Mouse (Mus musculus) heart, postnatal 10 days (tissue): ENCODE data around the gene Bin2. TPM values are rescaled to one million over a fixed set of nuclear protein-coding genes. Genes with fewer than 3 reads are reported as not detected.
A peak's percentile ranks its signal among the peaks of the same experiment; 100 is the strongest.

Experiments
- DNase-seq, 2 experiments: peaks; one replicate each; pipeline ENCODE4 v3.0.0; 2021
- intact Hi-C: fragments of 180-260 bp; cut with DNase I; formaldehyde crosslinking; loops from one replicate; pipeline ENCODE4 v1.15.1; 2025
- total RNA-seq, 2 experiments: library from RNA; stranded (reverse); gene quantifications; 2 replicates each; pipeline ENCODE4 v1.2.3; 2021

The Bin2 gene
- 1 to 10 TPM; 1.4 to 2.2 TPM for total RNA-seq

DNA sequence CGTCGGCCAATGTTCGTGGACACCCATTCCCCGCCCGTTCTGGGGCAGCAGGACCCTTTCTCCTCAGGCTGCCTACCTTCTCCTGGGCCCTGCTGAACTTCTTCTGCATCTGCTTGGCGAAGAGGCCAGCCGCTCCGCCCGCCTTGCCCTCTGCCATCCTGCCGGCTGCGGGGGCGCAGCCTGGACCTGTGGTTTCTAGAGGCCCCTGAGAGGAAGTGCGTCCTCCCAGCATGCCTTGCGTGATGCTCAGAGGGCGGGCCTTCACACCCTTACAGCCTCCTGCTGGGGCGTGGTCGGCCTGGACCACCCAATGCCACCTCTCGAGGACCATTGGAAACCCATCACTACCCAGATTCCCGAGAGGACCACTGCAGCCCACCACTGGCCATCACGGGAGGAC, at the start of gene Bin2:
Gene Bin2 (minus strand): TSS at position 217 of the 400 bp plus-strand sequence.
- intact Hi-C loops: no loop called here
- peak in 1 of 2 experiments; percentile 45 for DNase-seq

DNA sequence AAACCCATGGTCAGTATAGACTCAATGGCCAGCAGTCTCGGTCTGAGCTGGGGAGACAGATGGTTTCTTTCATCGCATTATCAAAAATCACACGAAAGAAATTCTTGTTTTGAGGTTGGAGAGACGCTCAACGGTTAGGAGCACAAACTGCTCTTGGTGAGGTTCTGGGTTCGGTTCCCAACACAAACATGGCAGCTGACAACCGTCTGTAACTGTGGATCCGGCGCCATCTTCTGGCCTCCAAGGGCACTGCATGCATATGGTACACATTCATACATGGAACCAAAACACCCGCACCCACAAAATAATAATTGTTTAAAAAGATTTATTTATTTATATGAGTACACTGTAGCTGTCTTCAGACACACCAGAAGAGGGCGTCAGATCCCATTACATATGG, 49.2 kb upstream of the Bin2 start:
- no peak for DNase-seq
- intact Hi-C loops: no loop called here

DNA sequence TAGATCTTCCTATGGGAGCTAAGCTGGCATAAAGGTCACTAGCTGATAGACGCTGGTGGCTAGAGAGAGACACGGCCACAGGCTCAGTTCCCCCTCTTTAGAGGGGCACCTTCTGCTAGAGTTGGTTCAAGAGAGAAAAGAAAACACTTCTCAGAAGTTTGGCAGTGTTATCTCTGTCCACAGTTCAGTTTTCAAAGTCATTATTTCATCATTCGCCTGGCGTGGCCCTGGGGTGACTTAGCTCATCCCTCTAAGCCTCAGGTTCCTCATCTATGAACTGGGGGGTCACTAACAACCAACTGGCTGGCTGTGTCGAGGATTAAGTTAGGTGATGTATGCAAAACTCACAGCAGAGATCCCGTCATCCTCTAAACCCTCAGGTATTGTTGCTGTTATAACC, 48.6 kb upstream of the Bin2 start:
- no peak for DNase-seq
- intact Hi-C loops: no loop called here

DNA sequence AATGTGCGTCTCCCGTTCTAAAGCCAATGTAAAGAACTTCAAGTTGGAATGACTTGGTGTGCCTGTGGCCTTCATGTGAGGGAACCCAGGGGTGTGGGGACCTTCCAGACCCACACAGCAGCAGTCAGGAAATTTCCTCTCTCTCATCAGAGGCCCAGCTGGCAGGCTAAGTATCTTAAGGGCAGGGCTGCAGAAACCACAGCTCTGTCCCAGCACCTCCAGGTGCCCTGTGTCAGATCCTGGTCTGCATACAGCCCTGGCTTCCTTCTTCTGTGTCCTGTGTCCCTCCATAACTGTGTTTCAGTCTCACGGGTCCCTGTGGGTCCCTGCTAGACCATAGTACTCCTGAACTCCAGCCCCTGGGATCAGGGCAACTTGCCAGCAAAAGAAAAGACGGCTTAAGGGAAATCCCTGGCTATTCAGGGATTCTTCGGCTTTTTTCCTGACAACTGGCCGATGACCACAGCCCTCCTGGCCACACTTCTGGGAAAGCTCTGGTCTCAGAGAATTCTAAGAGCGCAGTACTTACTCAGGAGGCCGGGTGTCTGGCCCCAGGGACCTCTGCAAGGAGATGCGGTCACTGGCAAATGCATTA, 46.1 kb upstream of the Bin2 start:
- intact Hi-C loops: no loop called here
- peak in 1 of 2 experiments; percentile 46 for DNase-seq

DNA sequence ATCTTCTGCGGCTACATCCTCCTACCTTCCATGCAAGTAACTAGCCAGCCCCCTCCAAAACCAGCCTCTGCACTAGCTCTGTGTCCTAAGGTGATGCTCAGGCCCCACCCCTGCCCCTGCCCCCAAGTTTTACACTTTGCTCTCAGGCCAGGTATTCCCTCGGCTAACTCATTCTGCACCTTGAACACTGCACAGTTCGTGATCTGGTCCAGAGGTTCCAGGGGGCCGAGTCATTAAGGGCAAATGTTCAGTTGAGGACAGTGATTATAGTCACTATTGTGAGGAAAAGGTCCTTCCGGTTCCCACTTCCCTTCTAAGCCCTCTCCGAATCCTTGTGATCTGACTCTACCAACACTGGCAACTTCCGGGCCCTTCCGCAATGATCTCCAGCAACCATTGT, 45.1 kb upstream of the Bin2 start:
- DNase-seq: no peak
- intact Hi-C loops: no loop called here

DNA sequence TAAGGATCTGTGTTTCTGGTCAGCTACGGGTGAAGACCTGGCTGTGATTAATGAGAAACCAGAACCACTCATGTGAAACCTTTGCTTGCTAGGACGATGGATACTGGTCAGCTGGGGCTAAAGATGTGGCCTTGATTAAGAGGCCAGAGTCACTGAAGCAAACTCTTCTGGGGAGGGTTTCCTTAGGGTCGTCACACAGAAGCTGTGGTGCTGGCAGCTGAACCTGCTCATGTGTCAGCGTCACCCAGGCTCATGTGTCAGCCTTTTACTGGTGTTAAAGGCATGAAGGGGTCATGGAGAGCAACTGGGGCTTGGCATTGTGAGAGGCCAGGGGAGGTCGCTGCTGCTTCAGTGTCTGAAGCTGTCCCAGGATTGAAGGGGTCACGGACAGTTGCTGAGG, 41.5 kb upstream of the Bin2 start:
- intact Hi-C loops: no loop called here
- no peak for DNase-seq

DNA sequence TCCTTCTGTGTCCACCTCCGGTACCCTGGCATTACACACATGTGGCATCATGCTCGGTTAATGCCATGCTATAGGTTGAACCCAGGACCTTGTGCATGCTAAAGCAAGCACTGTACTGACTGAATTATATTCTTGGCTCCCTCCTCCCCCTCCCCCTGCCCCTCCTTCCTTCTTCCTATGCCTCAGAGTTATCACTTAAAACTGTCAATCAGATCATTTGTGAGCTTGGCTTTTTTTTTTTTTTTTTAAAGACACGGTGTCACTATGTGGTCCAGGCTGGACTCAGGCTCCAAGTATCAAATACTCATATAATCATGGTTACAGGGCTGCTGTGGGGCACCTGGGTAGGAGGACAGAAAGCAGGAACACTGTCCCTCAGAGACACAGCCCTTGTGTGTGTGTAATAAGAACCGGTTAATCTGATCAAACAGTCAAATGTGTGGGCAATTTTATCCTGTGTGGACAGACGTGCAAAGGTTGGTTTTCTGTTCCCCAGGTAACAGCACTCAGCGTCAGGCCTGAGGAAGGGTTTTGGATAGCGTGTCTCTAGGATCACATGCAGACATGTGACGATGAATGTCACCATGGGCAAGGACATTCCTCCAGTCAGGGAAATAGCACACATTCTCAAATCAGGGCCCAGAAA, 39.2 kb upstream of the Bin2 start:
- no peak for DNase-seq
- intact Hi-C loops: no loop called here

DNA sequence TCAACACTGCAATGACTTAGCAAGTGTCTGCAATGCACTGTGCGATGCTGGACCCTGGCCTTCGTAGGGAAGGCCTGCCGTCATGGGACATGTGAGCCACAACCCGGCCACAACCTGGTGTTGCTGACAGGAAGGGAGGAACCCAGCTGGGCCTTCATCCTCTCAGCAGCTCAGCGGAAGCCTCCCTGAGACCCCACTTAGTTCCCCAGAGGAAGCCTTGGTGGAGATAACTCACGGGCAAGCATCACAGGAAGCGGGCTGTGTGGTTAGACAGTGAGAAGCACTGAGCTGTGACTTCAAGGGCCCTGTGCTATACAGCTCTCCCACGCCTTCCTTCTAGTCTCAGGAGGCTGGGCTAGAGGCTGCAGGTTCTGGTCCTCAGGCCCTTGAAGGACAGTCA, 36.9 kb upstream of the Bin2 start:
- DNase-seq: peak in 1 of 2 experiments; percentile 36
- intact Hi-C loops: no loop called here

DNA sequence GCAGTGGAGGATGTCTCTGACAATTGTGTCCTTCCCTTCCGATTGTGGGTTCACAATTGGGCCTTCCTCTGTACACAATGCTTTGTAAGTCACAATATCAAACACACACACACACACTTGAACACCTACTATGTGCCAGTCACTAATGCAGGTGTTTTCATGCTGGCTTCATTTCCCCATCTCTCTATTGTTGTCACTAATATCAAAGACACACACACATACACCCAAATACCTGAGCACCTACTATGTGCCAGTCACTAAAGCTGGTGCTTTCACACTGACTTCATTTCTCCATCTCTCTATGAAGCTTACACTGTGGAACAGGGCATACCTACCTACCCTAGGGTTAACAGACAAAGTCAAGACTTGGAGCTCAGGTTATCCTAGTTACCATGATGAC, 36.0 kb upstream of the Bin2 start:
- intact Hi-C loops: no loop called here

DNA sequence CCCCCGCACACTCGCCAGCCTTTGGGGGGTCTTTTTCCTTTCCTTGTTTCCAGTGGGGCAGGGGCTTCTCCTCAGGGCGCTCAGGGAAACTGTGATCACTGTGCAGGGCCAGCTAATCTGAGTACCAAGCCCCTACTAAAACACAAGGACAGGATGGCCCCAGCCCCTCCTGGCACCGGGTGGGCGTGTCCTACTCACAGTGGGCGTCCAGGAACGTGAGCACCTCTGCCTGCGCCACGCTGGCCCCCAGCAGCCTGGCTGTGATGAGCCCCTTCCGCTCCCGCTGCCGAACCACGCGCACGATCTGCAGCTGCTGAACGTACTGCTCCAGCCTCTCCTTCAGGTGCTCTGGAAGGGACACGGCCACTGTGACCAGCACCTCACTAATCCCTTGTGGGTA, 34.6 kb upstream of the Bin2 start:
- intact Hi-C loops: no loop called here
- no peak for DNase-seq

More for the DNA sequence above, 36.0 kb upstream of the Bin2 start:
- no peak for DNase-seq

DNA sequence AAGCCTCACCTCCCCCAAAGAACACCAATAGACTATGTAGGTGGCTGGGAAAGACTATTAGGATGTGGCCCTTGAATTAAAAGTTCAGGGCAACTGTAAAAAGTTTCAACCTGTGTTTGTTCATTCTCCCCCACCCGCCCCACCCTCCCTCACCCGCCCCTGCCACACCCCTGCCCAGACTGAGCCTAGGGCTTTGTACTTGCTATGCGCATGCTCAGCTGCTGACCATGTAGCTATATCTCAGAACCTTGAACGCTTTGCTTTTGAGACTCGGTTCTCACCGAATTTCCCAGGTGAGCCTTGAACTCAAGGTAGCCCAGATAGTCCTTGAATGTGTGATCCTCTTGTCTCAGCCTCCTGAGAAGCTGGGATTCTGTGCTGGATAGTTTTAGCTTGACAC, 32.5 kb upstream of the Bin2 start:
- intact Hi-C loops: no loop called here
- no peak for DNase-seq

DNA sequence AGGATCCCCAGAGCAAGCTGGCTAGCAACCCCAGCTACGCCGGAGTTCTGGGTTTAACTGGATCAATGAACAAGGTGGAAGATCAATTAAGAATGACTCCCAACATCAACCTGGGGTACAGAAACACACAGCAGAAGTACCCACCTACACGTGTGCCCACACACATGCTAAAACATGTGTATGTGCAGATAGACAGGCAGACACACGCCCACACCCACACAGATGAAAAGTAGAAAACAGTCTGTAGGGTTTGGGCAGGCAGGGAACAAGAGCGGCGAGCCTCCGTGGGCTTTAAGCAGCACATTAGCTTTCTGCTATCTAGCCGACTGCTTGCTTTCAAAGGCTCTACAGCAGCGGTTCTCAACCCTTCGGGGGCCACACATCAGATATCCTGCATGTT, 31.8 kb upstream of the Bin2 start:
- no peak for DNase-seq
- intact Hi-C loops: no loop called here

DNA sequence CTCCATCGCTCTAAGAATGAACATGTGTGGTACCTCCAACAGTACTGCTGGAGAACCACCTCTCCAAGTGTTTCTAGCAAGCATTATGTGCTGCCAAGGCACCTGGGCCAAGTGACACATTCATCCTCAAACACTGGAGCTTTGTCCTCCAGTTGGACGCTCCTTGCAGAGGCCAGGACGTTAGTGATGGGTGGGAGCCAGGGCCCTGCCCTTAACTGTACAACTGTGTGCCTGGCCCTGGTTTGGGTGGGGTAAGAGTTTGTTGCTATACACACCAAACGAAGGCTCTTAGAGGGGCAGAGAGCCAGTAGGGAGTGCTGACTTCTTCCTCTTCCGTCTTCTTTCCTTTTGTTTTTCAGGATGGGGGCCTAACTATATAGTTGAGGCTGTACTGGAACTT, 31.1 kb upstream of the Bin2 start:
- DNase-seq: no peak
- intact Hi-C loops: no loop called here

DNA sequence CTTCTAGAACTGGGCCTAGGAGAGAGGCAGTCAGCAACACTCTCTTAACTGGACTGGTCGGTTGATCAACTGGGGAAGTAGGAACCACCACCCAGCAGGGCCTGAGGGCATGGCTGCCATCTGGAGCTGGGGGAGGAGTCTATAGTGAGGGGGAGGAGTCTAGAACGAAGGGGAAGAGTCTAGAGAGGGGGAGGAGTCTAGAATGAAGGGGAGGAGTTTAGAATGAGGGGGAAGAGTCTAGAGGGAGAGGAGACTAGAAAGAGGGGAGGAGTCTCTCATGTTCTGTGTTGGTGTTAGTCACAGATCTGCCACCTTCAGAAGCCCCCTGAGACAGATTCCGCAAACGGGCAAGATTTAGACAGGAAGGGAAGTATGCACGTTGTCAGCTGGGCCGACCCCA, 30.0 kb upstream of the Bin2 start:
- intact Hi-C loops: no loop called here
- no peak for DNase-seq

DNA sequence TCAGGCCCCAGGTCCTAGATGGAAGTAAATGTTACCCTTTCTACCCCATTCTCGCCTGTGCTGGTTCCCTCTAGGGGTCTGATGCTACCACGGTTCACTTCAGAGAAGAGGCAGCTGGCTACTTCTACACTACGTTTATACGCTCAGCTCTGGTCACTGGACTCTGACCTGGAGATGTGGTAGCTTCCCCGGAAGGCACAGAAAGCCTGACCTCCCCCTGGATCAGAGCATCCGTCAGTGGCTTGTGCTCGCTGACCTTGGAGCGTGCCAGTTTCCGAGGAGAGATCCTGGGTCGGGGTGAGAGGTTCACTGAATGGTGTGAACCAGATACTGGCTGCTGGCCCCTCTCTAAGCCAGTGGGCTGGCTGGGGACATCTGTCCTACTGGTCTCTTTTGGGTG, 28.7 kb upstream of the Bin2 start:
- intact Hi-C loops: no loop called here
- DNase-seq: no peak

DNA sequence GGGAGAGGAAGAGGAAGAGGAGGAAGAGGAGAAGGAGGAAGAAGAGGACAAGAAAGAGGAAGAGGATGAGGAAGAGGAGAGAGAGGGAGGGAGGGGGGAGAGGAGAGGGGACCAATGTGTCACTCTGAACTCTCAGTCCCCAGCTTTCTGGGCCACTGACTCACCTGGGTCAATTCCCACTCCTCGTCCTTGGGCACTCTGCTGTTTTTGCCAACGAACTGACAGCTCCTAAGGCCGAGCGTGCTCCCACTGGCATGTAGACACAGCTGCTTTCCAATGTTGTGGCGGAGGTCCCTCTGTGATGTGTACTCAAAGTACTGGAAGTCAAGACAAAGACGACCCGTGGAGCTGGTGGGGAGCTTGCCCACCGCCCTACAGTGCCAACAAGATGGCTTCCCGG, 25.1 kb upstream of the Bin2 start:
- no peak for DNase-seq
- intact Hi-C loops: no loop called here

DNA sequence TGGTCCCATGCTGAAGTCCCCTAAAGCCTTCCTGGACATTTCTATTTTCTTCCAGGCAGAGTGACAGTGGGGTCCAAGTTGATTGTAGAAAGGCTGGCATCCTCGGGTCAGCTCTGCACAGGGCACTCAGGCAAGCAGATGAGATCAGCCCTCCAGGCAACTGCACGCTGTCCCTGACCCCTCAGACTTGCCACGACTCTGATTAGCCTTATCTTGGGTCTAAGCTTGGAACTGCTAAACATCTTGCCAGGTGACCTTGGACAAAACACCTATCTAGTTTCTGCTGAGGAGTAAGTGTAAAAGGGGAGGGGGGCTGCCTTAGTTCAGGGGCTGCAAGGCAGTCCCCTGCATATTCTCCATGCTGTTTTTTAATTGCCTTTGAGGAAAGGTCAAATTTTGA, 22.6 kb upstream of the Bin2 start:
- DNase-seq: no peak
- intact Hi-C loops: no loop called here

DNA sequence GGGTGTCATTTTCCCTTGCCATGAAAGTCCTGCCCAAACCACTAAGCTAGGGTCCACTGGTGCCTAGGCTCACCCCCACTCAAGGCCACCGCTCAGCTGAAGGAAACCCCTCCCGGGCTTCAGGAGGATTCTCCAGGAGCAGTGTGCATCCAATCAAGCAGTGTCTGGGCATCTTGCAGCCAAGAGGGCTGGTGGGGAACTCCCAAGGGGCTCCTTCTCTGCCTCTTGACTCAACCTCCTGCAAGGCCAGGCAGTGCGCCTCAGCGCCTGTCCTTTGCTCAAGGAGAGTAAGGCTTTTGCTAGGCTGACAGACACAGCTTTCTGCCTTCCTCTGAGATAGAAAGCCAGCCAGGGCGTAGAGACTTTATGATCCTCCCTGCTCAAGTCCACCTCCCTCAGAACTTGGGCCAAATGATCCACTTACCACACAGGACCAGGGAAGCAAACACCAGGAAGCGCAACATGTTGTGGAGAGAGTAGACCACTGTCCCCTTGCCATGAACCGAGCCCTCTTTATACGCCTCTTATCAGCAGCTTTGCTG, 18.1 kb upstream of the Bin2 start, which contains the start of gene Cela1:
Gene Cela1 (minus strand): TSS at position 492 of the 542 bp plus-strand sequence.
- intact Hi-C loops: no loop called here
- DNase-seq: no peak

DNA sequence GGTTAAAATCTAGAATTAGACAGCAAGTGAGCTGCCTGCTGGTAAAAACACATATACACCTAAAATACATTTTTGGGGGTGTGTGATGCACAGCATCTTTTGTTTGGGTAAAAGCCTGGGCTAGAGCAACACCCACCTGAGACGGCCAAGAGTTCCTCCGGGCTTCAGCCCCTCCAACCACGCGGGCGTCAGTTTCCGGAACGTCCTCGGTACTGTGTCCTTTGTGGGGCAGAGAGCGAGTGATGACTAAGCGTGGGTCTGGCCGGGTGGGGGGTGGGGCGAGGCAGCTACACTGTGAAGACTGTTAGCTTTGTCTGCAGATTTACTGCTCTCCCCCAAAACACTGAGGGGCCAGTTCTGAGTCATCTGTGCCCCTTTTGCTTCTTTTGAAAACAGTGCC, 17.6 kb upstream of the Bin2 start:
- DNase-seq: peak in 1 of 2 experiments; percentile 22
- intact Hi-C loops: no loop called here

DNA sequence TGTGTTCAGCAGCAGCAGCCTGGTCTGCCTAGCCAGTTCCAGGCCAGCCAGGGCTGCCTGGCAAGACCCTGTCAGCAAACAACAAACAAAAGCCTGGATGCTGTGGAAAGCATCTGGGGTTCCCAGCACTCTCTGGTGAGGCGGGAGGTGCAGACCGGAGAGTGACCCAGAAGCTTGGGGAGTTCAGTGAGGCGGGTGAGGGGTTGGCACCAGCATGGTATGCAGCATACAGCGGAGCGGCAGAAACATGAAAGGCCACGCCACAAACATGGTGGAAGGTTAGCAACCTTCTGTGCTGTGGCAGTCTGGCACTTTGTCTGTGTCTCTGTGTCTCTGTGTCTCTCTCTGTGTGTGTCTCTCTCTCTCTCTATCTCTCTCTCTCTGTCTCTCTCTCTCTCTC, 17.1 kb upstream of the Bin2 start:
- intact Hi-C loops: no loop called here
- no peak for DNase-seq

DNA sequence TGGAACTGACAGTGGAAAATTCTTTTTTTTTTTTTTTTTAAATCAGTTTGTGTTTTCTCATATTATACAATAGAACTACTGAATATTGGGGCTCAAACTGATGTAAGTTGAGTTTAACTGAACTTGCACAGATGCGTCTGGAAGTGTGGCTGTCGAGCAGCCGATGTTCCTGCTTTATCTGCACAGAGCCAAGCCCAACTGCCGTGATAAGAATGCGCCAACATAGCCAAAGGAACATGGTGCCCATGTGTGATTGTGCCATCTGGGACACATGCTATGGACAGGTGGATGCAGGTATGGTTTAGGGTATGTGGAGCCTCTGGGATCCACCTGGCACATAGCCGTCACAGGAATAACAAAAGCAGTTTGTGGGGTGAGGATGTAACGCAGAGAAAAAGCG, 16.5 kb upstream of the Bin2 start:
- DNase-seq: no peak
- intact Hi-C loops: no loop called here

DNA sequence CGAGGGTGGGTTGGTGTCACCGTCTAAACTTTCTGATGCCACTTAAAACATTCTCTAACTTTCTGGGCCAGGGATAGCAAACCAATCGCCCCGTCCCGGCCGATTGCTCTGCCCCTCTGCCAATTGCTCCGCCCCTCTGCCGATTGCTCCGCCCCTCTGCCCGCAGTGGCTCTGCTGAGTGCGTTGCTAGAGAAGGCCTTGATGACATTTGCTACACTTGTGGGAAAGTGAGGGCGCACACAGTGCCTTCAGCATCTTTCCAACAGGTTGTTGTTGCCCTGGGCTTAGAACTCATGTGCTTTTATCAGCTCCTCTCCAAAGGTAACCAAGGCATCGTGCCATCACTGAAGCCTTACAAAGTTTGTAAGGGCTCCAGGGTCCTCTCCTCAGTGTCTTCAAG, 15.9 kb upstream of the Bin2 start:
- intact Hi-C loops: no loop called here
- no peak for DNase-seq

DNA sequence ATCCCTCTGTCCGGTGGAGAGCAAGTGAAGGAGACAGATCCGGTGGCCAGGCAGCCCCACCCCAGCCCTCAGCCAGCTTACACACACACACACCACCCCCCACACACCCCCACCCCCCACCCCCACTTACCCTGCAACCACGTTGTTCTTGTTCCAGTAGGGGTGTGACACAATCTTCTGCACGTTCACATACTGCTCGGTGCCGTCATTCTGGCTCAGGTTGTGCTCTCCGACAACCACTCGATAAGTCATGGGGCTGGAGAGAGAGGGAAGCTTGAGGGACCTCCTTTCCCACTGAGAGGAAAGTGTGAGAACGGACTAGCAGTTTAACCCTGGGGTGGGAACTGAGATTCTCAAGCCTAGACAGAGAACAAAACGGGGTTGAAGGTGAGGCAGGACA, 15.1 kb upstream of the Bin2 start:
- no peak for DNase-seq

More for the DNA sequence above, 15.1 kb upstream of the Bin2 start:
- intact Hi-C loops: loop anchor here (5.0 kb wide), 2 partner anchors 47 to 217 kb away; partner anchors contain the start of genes Letmd1 and Smagp
